Mouse (Mus musculus): ENCODE data around the gene Msantd3. TPM values are rescaled to one million over a fixed set of nuclear protein-coding genes. Genes with fewer than 3 reads are reported as not detected.

The Msantd3 gene
- total RNA-seq, 2 experiments from 2014 or later, result 43.8 to 48.5 TPM

DNA sequence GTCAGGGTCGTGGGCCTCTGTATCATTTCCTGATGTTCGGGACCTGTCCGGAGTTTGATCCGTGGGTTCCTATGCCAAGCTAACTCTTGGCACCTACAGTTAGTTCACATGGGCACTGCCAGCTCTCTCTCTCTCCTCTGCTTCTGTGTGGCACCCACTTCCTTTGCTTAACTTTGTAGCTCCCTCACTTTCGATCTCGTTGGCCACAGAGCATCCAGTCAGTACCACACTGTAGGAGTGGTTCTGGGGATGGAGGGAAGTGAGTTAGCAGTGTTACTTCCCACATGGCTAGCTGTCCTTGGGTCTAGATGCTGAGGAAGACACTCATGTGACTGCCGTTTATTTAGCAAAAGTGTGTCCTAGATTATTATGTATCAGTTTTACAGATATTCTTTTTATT is 14.4 kb downstream of the Msantd3 start:
- DNase-seq, result no peak
- intact Hi-C loops (cut with DNase I), result no loop called here

DNA sequence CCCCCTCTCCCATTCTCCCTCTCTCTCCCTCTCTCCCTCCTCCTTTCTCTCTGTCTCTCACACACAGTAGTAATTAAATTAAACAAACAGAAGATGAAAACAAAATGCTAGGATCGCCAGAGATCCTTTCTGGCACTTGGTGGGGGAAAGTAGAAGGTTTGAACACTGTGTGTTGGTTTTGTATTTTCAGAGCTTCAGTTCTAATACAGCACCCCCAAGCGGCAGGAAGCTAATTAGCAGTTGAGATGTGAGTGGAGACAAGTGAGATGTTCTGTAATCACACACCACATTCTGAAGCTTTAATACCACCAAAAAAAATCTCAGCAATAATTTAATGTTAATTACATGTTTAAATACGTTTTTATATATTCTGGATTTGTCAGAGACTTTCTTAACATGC is 16.0 kb downstream of the Msantd3 start:
- intact Hi-C loops (cut with DNase I), result no loop called here

DNA sequence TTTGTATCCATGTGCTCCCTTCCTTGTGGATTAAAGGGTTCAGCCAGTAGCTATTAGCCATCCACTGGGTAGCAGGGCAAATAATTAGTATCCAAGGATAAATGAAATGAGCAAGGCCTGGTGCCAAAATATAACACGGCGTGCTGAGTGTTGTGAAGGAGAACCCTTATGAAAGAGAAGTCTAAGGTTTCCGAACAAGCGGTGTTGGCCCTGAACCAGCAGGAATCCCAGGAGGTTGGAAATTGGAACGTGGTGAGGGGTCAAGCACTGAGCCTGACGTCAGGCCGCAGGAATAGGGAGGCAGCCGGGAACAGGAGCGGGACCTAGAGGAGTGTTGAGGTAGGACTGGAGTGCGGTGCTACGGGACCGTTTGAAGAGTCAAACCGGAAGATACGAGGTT is 19.9 kb downstream of the Msantd3 start:
- intact Hi-C loops (cut with DNase I), result no loop called here
- DNase-seq, result no peak

More for the DNA sequence above, 16.0 kb downstream of the Msantd3 start:
- peak; percentile 43 for DNase-seq

- DNase-seq, result no peak
- intact Hi-C loops (cut with DNase I), result no loop called here
These were observed 22.1 kb downstream of the Msantd3 start for GRCm38 (mm10) chr4:48561824-48562223.

- DNase-seq, result no peak
- intact Hi-C loops (cut with DNase I), result no loop called here
These were observed 25.2 kb downstream of the Msantd3 start for GRCm38 (mm10) chr4:48564962-48565361.

- DNase-seq, result no peak
- intact Hi-C loops (cut with DNase I), result no loop called here
These were observed 36.6 kb downstream of the Msantd3 start for GRCm38 (mm10) chr4:48576361-48576760.

DNA sequence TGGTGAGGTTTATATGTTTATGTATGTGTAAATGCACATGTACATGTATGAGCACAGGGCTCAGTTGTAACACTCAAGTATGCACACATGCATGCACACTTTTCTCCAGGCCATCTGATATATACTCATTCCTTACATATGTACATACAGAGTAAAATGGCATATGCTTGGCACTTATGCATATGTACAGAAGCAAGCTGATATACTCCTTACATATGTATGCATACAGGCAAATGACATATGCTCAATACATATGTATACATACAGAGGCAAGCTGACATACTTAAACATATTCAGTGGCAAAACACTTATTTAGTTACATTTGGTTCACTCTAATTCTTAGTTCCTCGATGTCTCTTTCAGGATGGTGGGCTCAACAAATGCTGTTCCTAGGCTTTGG is 38.1 kb downstream of the Msantd3 start:
- intact Hi-C loops (cut with DNase I), result no loop called here

DNA sequence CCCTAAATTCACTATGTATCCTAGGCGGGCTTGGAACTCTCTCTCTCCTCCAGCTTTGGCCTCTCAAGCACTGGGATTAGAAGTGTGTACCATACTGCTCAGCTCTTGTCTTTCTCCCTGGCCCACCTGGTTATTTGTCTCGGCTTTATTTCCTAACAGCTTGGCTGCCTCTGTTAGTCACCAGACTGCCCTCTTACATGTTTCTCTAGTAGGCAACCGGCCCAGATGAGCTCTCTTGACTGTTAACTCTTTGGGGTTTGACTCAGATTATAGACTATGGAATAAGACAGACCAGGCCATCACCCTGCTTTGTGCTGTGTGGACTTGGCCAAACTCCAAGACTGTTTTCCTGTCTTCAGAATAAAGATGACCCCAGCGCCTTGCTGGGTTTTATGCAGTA is 38.7 kb downstream of the Msantd3 start:
- DNase-seq, result no peak
- intact Hi-C loops (cut with DNase I), result no loop called here

More for the DNA sequence above, 38.1 kb downstream of the Msantd3 start:
- no peak for DNase-seq

GRCm38 (mm10) chr4:48579475-48580110 is 39.9 kb downstream of the Msantd3 start:
- no peak for DNase-seq
- intact Hi-C loops (cut with DNase I), result no loop called here

GRCm38 (mm10) chr4:48581201-48581600 is 41.5 kb downstream of the Msantd3 start:
- intact Hi-C loops (cut with DNase I), result no loop called here
- DNase-seq, result peak; percentile 12

DNA sequence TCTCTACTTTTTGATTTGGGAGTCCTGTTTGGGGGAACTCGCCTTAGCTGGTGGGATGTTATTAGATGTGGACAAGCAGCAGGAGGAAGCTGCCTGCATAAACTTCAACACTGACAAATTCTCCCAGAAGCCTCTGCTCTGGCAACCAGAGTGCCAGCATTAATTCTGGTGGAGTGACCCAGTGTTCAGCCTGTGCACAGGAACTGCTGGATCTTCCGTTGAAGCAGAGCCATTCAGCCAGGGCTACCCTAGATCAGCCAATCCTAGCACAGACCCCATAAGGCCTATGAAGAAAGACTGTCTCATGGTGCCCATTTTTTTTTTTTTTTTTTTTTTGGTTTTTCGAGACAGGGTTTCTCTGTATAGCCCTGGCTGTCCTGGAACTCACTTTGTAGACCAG is 42.3 kb downstream of the Msantd3 start:
- intact Hi-C loops (cut with DNase I), result no loop called here
- DNase-seq, result no peak

- no peak for DNase-seq
- intact Hi-C loops (cut with DNase I), result no loop called here
These were observed 43.2 kb downstream of the Msantd3 start for GRCm38 (mm10) chr4:48582941-48583340.

DNA sequence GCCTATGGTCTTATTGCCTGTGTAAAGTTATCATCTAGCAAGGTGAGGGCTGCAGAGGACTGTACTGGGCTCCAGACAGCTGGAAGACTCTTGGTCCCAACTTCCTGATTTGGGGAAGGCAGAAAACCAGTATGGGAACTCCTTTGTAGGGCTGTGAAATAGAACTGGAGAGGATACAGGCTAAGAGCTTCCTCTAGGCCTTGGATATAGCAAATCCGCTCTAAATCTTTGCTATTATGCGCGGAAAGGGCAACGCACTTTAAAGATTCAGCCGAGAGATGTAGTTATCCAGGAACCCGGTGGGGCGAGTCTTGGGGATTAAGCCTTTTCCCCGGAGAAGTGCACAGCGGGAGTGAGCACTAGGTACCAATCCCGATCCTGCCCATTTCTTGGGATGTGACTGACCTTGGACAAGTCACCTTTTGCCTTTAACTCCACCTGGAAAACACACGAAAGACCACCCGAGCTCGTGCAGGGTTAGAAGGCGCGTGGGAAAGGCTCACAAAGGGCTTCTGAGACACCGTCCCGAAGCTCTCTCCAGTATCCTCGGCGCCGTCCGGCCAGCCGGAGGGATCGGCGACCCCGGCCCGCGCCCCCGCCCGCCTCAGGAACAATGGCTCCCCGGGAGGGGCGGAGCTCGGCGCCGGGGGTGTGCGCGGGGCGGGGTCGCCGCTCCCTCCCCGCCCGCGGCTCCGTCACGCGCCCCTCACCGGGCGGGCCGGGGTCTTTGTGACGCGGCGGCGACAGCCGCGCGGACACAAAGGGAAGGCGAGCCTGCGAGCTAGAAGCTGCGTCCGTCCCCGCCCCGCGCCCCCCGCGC is 44.9 kb downstream of the Msantd3 start, which contains the start of gene Tmeff1:
Gene Tmeff1 (plus strand): TSS at position 754 of the 820 bp plus-strand sequence.
- peak; percentile 76 for DNase-seq

GRCm38 (mm10) chr4:48585241-48586098 is 45.7 kb downstream of the Msantd3 start:
- no peak for DNase-seq
- intact Hi-C loops (cut with DNase I), result loop anchor here (5.0 kb wide), 1 partner anchor 82 kb away; no protein-coding TSS in a partner anchor

More for the DNA sequence above, 44.9 kb downstream of the Msantd3 start, which contains the start of gene Tmeff1:
- intact Hi-C loops (cut with DNase I), result loop anchor here (5.0 kb wide), 1 partner anchor 83 kb away; no protein-coding TSS in a partner anchor

DNA sequence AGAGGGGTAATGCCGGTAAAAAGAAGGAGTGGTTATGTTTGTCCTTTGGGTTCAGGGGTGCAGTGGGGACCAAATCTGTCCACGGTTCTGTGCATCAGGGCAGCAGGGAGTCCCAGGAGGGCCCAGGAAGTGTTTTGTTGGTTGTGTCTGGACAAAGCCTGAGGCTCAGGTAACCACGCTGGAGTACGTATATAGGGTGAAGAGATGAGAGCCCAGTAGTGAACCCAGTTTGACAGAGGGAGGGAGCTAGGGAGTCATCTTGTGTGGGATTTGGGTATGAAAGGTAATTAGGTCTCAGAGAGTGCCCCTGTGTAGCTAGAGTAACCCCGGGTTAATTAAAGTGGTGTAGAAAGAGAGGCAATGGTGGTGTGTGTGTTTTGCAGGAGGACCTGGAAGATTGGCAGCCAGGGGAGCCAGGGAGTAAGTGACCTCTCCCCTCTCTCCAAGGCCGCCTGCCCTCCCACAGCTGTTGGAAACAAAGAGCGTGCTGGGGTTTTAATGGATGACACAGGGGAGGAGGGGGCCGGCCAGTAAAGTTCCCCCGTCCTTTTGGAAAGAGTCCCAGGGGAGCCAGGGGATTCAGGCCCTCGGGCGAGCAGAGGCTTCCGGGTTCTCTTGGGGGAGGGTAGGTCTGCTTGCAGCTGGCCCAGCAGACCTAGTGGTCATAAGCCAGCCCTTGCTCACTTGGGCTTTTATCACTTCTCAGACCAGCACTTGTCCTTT is 46.5 kb downstream of the Msantd3 start:
- DNase-seq, result peak; percentile 53
- intact Hi-C loops (cut with DNase I), result loop anchor here (5.0 kb wide), 1 partner anchor 81 kb away; no protein-coding TSS in a partner anchor

GRCm38 (mm10) chr4:48587526-48587925 is 47.8 kb downstream of the Msantd3 start:
- intact Hi-C loops (cut with DNase I), result loop anchor here (5.0 kb wide), 1 partner anchor 80 kb away; no protein-coding TSS in a partner anchor
- peak; percentile 12 for DNase-seq

DNA sequence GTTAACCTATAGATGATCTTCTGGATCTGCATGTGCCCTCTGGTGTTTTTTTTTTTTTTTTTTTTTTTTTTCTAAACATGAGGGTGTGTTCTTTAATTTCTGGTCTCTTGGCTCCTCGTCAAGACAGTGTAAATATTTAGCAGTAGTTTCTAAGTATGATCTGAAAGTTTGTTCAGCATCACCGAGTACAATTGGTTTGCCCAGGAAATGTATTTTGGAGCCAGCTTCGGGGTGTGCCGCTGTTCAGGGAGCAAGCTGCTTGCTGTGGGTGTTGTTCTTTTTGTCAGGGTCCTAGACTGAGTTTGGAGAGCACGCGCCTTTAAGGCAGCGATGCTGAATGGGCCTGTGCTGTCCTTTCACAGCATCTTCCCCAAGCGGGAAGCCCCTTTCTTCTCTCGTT is 48.8 kb downstream of the Msantd3 start:
- DNase-seq, result no peak
- intact Hi-C loops (cut with DNase I), result loop anchor here (5.0 kb wide), 1 partner anchor 79 kb away; no protein-coding TSS in a partner anchor

- intact Hi-C loops (cut with DNase I), result no loop called here
- DNase-seq, result no peak
These were observed 51.1 kb downstream of the Msantd3 start for GRCm38 (mm10) chr4:48590862-48591261.

DNA sequence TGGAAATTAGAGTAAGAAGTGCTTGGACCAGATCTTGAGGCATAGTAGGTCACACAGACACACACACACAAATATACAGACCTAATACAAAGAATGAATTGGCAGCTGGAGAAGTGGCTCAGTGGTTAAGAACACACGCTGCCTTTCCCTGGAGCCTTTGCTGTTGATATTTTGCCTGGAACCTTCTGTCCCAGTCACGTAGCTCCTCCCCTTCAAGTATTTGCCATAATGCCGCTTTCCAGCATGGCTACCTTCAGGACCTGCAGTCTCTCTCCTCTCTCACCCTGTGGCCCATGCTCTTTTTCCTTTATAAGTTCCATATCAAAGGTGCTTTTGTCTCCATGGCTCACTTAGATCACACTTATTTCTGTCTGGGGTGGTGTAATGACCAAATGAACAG is 51.7 kb downstream of the Msantd3 start:
- no peak for DNase-seq
- intact Hi-C loops (cut with DNase I), result no loop called here

DNA sequence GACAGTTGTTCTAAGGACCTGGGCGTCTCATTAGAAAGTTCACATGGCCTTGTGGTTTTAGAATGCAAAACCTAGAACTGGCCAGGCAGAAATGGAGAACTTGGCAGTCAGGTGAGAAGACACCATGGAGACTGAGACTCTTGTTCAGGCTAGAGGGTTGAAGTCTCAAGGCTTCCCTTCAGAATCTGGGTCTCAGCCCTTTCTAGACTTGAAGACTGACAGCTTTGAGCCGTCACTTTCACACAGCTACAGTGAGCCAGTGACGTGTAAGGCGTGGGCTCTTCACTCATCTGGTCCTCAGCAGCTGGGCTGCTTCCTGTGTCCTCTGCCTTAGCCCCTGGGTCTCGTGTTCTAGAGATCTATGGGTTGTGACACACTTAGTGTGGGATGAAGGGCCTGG is 52.6 kb downstream of the Msantd3 start:
- no peak for DNase-seq
- intact Hi-C loops (cut with DNase I), result no loop called here

Measured in left cerebral cortex, postnatal 4 days (tissue).